Mouse (Mus musculus) bone marrow, adult 2 months (tissue): ENCODE data around the gene Hps3. TPM values are rescaled to one million over a fixed set of nuclear protein-coding genes. Genes with fewer than 3 reads are reported as not detected.
A peak's percentile ranks its signal among the peaks of the same experiment; 100 is the strongest.

Experiments
- H3K27ac ChIP-seq: fragments of 200-500 bp; 2 replicates; pipeline ENCODE4 v1.5.1; 2012; ENCODE audit warnings: low read depth, mild to moderate bottlenecking, control low read depth, inconsistent platforms, low read length; ENCODE audit not compliant: control insufficient read depth, poor library complexity, insufficient read depth
- H3K4me1 ChIP-seq: fragments of 200-500 bp; 2 replicates; pipeline ENCODE4 v1.6.1; 2011; ENCODE audit warnings: low read length; ENCODE audit not compliant: control insufficient read depth, insufficient read depth
- H3K4me3 ChIP-seq: fragments of 200-500 bp; replicated peaks from 2 replicates; pipeline ENCODE3; 2011; ENCODE audit warnings: mild to moderate bottlenecking, low read depth, low read length, control low read depth; ENCODE audit not compliant: control insufficient read depth
- CTCF ChIP-seq: fragments of 200-500 bp; IDR thresholded peaks from 2 replicates; pipeline ENCODE4 v1.5.1; 2011; ENCODE audit warnings: low read length, control low read depth; ENCODE audit not compliant: control insufficient read depth, insufficient read depth
- POLR2A ChIP-seq: fragments of 200-500 bp; IDR thresholded peaks from 2 replicates; pipeline ENCODE4 v1.6.1; 2011; ENCODE audit warnings: low read depth, mild to moderate bottlenecking, control low read depth, low read length, borderline replicate concordance; ENCODE audit not compliant: control insufficient read depth
- WGBS: fragments of 180-500 bp; shearing (Covaris S2); methylation state at CpG from one replicate; pipeline ENCODE4 v1.1.7; 2018; 5-methylcytosine and 5-hydroxymethylcytosine counted together
- polyA plus RNA-seq: library from polyadenylated mRNA; stranded (reverse); fragments of >200 nt; gene quantifications from 2 replicates; pipeline ENCODE4 v1.2.4, GENCODE M21; 2011; ENCODE audit warnings: low replicate concordance; ENCODE audit not compliant: missing spikeins, insufficient read depth, insufficient read length

Hps3 gene
- polyA plus RNA-seq, 1 experiment, result 19.1 TPM

DNA sequence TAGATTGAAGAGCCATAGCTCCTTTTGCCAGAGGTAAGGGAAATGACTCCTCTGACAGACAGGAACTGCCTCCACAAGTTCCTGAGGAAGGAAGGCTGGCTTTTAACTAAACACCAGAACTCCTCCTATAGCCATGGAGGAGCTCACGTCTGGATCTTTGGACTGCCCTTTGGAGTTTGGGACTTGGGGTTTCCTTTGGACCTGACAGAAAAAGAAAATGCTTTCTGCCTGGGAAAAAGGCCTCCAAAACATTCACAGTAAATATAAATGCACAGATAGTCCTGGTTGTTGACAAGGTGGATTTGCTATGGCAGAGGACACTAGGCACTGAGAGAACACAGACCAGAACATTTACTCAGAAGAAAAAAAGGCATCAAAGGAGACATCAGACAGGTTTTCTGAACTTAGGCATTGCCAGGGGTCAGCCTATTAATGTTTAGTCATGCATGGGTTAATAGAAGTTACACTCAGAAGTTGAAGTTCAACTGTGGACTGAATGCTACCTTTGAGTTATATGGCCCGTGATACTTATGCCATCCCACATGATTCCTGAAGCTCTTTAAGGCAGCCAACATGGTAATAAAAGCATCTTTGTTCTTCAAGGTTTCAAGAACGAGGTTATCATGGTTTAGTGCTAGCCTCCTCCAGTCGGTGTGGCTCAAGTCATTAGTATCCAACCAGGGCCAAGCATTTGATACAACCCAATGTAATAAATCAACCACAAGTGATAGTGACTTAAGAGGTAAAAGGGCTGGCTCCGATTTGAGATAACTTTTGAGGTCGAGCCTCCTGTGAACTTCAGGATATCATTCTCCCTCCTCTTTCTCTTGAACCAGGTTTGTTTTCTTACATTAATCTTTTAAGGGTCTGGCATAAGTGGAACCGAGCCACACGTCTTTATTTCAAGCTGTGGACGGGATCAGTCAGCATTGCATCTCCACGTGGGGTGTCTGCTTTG, 1.1 kb downstream of the Hps3 start:
- TF ChIP-seq CTCF (no peak), POLR2A (no peak)
- H3K4me1 ChIP-seq, result peaks cover 5% of the 10 kb centered on the region; the same call in 1 of the 2 replicates
- H3K4me3 ChIP-seq, result peak overlapping the region; percentile 97
- H3K27ac ChIP-seq, result peak overlapping the region; percentile 97
- WGBS, result 5% methylated on average over 10 of the region's 10 CpGs

DNA sequence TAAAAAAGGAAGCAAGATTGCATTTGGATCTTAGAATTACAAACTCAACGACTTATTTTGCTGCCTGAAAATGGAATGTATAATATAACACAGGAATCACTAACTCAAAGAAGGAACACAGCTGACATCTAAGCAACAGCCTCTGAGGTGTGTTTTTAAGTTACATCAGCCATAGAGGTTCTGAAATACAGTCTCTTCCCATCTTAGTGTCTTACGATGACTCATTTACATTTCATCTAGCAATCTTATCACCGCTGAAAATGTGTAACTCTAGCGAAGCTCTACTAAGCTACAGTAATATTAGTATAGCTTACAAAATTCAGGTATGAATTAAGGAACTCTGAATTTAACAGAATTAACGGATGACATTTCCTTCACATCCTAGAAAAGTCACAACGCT, 4.3 kb downstream of the Hps3 start:
- no peak overlapping the region for H3K27ac ChIP-seq
- WGBS, result 67% methylated on average over 6 of the region's 6 CpGs
- TF ChIP-seq POLR2A (no peak), CTCF (no peak)

DNA sequence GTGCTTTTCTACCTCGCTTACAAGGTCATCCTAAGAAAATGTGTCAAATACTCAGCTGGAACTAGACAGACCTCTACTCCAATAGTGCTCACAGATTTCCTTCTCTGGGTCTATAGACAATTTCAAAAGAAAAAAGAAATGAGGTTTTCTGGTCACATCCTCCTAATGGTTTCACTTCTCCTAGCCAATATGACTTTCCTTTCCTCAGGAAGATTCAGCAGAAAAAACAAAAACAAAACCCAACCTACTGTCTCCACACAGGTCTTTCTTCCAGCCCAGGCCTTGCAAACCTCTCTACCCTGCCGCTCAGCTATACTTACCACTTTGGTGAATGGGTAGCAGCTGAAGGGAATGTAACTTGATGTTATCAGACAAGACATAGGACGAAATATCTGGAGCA, 6.5 kb downstream of the Hps3 start:
- 62% methylated on average over 3 of the region's 3 CpGs for WGBS
- TF ChIP-seq CTCF (no peak), POLR2A (no peak)
- Histone ChIP-seq H3K4me1 (peaks cover 11% of the 10 kb centered on the region), H3K27ac (no peak overlapping the region), H3K4me3 (no peak overlapping the region)

More for the DNA sequence above, 4.3 kb downstream of the Hps3 start:
- Histone ChIP-seq H3K4me1 (peaks cover 9% of the 10 kb centered on the region), H3K4me3 (no peak overlapping the region)

DNA sequence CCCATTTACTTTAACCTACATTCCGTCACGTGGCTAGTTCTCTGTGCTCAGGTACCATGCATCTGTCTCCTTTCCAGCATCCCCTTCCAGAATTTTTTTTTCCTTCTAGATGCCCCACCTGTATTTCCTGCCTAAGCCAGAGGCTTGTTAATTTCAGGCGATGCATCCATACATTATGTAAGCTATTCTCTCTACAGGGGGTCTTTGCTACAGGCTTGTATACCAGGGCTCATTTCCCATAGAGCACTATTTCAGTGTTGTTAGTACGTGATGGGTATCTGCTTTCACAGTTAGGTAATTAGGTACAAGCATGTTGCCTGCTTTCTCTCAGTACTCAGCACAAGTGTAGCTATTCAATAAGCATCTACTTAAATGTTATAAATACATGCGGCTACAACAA, 7.3 kb downstream of the Hps3 start:
- peaks cover 7% of the 10 kb centered on the region for H3K4me1 ChIP-seq
- peak overlapping the region; percentile 5; the same call in 1 of the 2 replicates for H3K27ac ChIP-seq
- WGBS, result 66% methylated on average over 5 of the region's 5 CpGs
- TF ChIP-seq POLR2A (no peak), CTCF (no peak)
- no peak overlapping the region for H3K4me3 ChIP-seq

DNA sequence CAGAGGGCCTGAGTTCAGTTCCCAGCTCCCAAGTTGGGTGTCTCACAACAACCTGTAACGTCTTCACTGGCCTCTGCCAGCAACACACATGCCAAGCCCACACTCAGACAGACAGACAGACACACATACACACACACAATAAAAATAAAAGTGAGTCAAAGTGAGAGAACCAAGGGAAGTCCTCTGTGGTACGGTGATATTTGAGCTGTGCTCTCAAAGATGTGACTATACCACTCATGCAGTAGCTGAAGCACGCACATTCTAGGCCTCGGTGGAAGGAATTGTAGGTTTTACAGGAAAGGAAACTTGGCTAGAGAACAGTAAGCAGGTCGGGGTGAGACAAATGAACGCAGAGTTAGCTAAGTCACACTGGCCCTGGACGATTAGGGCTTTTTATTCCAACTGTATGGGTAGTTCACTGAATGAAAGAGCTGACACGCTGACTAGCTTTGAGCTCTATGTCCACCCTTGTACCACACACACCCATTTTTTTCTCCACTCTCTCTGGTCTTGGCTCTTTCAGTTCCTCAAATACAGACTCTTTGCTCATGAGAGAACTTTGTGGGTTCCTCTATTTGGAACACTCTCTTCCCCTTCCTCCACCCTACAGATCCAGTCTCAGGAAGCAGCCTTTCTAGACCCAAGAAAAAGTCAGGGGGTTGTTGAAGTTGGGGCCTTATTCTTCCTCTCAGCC, 8.0 kb downstream of the Hps3 start:
- TF ChIP-seq POLR2A, result no peak
- no peak for TF ChIP-seq CTCF
- WGBS, result 22% methylated on average over 8 of the region's 8 CpGs
- Histone ChIP-seq H3K27ac (peak overlapping the region; percentile 93), H3K4me3 (no peak overlapping the region), H3K4me1 (peaks cover 7% of the 10 kb centered on the region)

DNA sequence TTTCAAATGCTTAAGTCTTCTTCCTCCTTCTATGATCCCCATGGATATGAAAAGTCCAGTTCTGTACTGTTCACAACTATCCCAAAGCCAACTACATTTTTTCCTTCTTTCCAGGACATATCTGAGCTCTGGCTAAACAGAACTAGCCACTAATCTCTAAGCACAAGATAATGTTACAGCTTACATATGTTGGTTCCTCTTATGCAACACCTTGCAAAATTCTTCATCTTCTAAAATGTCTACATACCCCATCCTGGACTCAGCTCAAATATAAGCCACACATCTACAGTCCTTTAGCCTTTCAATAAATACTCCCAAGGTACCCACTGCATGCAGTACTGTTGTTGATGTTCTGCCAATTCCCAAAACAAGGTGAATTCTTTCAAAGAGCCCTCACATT, 8.6 kb downstream of the Hps3 start:
- TF ChIP-seq POLR2A (no peak), CTCF (no peak)
- Histone ChIP-seq H3K27ac (peak overlapping the region; percentile 93; the same call in 1 of the 2 replicates), H3K4me3 (no peak overlapping the region), H3K4me1 (peaks cover 7% of the 10 kb centered on the region)

DNA sequence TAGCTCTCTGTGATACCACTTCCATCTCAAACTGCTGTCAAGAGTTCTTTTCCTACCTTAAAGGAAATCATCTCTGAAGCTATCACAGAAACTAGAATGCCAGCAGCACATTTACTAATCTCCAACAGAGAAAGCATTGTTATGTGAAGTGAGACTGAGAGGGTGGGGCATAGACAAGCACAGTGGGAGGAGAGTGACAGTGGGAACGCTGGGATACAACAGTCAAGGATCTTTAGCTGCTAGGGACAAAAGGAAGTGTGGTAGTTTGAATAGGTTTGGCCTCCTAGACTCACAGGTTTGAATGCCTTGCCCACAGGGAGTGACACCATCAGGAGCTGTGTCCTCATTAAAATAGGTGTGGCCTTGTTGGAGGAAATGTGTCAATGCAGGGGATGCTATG, 11.3 kb downstream of the Hps3 start:
- Histone ChIP-seq H3K4me3 (no peak overlapping the region), H3K4me1 (peaks cover 7% of the 10 kb centered on the region), H3K27ac (no peak overlapping the region)
- no peak for TF ChIP-seq CTCF
- TF ChIP-seq POLR2A, result no peak
- 80% methylated on average over 1 of the region's 1 CpGs for WGBS

DNA sequence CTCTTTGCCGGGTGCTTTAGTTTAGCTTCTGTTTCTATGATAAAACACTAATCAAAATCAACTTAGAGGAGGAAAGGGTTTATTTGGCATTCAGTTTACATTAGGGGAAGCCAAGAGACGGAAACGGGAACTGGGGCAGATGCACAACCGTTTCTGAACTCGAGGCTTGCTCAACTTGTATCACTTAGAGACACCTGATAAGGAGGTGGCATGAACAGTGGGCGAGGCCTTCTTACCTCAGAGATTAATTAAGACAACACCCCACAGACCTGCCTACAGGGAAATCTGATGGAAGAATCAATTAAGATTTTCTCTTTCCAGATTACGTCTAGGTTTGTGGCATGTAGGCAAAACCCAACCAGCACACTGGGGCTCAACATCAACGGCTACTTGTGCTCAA, 17.0 kb downstream of the Hps3 start:
- 63% methylated on average over 8 of the region's 8 CpGs for WGBS

More for the DNA sequence above, 17.0 kb downstream of the Hps3 start:
- H3K4me3 ChIP-seq, result no peak overlapping the region
- H3K4me1 ChIP-seq, result no peaks in the 10 kb centered on the region; the same call in 1 of the 2 replicates
- H3K27ac ChIP-seq, result no peak overlapping the region; the same call in 1 of the 2 replicates
- TF ChIP-seq POLR2A (no peak), CTCF (no peak)
